Mouse (Mus musculus) thymus, postnatal 4 days (tissue): Measurements from ENCODE around the gene Rere.
"Not testable (repeated sequence)": the region's sequence is repeated elsewhere in the genome, so short reads cannot be mapped to it uniquely, and the experiment has no call there.

Experiments
- DNase-seq: peaks from one replicate; pipeline ENCODE4 v3.0.0; 2021

Gene Rere

GRCm38 (mm10) chr4:150592087-150592486 is 310.6 kb downstream of the Rere start:
- no peak for DNase-seq

GRCm38 (mm10) chr4:150593473-150594217 is 312.2 kb downstream of the Rere start:
- no peak for DNase-seq

DNA sequence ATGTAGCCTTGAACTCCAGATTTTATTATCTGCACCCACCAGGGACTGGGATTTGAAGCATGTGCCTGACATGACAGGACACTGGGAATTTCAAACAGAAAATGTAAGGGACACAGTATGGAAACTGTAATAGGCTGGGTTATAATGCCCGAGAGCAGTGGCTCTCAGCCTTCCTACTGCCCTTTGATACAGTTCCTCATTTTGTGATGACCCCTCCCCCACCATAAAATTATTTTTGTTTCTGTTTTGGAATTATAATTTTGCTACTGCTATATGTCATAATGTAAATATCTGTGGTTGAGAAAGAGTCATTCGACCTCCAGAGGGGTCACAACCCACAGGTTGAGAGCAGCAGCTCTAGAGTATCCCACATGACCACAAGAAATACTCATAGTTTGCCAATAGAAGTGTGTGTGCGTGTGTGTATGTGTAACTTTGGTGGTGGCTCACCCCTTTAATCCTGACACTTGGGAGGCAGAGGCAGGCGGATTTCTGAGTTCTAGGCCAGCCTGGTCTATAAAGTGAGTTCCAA is 312.9 kb downstream of the Rere start:
- DNase-seq = no peak

- DNase-seq = no peak
These were observed 313.6 kb downstream of the Rere start for GRCm38 (mm10) chr4:150595071-150595470.

- DNase-seq = no peak
These were observed 314.5 kb downstream of the Rere start for GRCm38 (mm10) chr4:150595991-150596390.

DNA sequence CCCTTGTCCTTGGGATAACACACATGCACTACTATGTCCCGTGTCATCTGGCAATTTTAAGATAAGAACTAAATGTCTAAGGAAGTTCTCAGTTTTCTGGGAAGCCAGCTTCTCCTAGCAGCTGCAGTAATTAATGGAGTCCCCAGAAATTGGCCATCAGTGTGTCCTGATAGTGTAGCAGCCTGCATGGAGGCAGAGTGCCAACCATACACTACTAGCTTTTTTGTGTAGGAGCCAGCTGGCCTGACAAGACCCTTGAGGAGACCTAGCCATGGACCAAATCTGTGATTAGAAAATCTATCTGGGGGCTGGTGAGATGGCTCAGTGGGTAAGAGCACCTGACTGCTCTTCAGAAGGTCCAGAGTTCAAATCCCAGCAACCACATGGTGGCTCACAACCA is 317.2 kb downstream of the Rere start:
- DNase-seq = no peak

DNA sequence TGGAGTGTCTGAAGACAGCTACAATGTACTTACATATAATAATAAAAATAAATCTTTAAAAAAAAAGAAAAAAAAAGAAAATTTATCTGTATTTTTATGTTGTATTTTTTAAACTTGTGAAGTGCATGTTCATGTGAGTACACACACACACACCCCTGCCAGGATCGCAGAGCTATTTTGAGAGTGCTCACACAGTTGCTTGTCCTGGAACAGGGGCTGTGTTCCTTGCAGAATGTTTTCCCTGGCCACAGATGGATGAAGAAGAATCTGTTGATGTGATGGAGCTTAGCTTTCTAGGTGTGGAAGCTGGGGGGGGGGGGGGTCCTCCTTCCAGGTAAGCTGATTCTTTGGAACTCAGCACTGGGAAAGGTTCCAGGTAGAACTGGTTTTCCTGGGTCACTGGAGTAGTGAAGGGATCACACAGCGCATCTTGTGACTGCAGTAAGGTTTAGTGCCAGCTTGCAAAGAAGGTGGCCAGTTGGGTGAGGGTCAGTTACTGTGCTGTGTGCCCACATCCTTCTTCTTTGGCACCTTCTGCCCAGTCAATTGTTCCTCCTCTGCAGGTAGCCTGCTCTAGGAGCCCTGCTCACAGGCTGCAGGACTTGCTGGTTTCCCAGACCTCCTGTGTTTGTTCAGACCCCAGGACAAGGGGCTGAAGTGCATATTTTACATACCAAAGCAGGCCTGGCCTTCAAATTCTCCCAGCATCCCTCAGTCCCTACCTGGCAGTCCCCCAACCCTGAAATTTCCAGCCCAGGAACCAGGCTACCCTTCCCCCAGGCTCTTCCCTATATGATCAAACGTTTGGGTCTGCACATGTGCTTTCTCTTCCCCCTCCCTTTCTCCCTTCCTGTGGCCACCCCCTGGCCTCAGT is 317.9 kb downstream of the Rere start:
- DNase-seq = no peak

DNA sequence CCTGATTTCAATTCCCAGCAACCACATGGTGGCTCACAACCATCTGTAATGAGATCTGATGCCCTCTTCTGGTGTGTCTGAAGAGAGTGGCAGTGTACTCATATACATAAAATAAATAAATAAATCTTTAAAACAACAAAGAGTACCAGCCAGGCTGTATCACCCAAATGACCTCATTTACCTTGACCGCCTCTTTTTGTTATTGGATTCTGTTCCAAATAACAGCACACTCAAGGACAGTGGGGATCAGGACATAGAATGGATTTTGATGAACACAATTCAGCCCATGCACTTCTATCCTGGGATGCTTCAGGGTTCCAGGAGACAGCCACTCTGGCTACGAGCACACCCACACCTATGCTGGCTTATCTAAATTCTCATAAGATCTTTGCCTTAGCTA is 319.1 kb downstream of the Rere start:
- not testable (repeated sequence) for DNase-seq

DNA sequence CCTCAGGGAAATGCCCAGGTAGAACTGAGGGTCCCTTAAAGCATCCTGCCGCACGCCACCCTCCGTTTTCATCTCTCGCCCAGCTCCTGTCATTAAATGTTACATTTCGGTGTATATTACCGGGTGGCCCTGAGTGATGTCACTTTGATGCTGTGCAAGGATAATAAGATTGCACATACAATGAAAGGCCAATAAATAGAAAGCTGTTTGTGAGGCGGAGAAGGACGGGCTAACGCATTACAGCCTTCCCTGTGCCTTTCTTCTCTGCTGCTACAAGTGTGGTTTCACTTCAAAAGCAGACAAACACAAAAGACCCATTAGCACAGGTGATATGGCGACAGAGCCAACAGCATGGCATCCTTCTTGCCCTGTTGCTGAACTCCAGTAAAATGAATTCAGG is 320.0 kb downstream of the Rere start:
- no peak for DNase-seq

GRCm38 (mm10) chr4:150603366-150604061 is 322.1 kb downstream of the Rere start:
- no peak for DNase-seq

- no peak for DNase-seq
These were observed 324.4 kb downstream of the Rere start for GRCm38 (mm10) chr4:150605804-150606203.

DNA sequence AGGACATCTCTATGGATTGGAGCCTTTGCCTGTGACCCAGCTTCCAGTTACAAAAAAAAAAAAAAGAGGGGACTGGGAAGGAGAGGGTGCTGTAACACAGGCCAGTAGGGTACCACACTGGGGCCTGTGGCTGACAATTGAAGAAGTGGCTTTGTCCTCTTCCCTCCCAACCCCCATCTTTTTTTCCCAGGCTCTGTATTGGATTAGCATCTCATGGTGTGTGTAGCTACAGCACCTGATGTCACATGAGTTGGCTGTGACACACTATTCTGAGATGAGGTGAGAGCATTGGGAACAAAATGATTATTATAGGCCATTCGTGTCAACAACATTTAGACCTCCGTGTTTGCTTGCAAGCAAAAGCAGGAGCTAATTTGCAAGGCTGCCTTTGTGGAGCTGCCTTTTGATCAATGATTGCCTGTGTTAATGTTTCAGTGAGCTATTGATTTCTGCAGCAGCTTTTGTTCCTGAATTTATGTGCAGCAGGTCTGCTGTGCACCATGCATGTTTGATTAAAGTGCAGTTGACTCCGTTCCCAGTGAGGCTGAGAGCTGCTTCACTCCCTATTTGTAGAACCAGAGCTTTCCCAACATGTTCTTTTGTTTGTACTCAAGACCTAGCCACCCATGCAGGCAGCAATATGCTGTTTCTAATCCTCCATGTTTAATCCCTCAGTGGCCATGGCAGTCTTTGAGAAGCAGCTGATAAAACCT is 325.2 kb downstream of the Rere start:
- no peak for DNase-seq

GRCm38 (mm10) chr4:150608670-150609069 is 327.2 kb downstream of the Rere start:
- no peak for DNase-seq

DNA sequence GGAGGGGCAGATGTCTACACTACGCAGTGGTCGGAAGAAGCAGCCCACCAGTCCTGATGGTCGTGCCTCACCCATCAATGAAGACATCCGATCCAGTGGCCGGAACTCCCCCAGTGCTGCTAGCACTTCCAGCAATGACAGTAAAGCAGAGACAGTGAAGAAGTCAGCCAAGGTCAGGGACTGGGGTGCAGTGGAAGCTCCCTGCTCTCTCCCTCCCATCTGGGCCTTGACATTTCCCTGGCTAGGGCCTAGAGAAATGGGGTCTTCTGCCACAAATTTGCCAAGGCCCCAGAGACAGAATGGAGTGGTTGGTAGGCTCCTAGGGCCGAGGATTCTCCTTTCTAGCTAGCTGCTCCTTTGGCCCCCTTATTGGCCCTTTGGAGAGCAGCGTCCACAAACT is 332.3 kb downstream of the Rere start:
- no peak for DNase-seq

DNA sequence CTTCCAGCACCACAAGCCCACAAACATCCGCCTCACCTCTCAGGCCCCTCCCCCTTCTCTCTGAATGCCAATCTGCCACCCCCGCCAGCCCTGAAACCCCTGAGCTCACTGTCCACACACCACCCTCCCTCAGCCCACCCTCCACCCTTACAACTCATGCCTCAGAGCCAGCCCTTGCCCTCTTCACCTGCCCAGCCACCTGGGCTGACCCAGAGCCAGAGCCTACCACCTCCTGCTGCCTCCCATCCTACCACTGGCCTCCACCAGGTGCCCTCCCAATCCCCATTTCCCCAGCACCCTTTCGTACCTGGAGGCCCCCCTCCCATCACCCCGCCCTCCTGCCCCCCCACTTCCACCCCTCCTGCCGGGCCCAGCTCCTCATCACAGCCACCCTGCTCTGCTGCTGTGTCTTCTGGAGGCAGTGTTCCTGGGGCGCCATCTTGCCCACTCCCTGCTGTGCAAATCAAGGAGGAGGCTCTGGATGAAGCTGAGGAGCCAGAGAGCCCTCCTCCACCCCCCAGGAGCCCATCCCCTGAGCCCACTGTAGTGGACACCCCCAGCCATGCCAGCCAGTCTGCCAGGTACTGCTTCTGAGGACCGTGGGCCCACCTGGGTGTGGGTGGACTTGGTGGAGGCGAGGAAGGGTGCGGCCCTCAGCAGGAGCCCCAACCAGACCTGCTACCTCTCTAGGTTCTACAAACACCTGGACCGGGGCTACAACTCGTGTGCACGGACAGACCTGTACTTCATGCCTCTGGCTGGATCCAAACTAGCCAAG is 334.0 kb downstream of the Rere start:
- DNase-seq = peak; percentile 48

GRCm38 (mm10) chr4:150616029-150616420 is 334.6 kb downstream of the Rere start:
- no peak for DNase-seq

GRCm38 (mm10) chr4:150616841-150617240 is 335.4 kb downstream of the Rere start:
- DNase-seq = no peak

- no peak for DNase-seq
These were observed 337.6 kb downstream of the Rere start for GRCm38 (mm10) chr4:150619011-150619410.

GRCm38 (mm10) chr4:150622641-150623040 is 341.2 kb downstream of the Rere start:
- no peak for DNase-seq

- DNase-seq = no peak
These were observed 342.9 kb downstream of the Rere start for GRCm38 (mm10) chr4:150624214-150624823.

GRCm38 (mm10) chr4:150624933-150625332 is 343.5 kb downstream of the Rere start:
- no peak for DNase-seq
